Mouse (Mus musculus): ENCODE data around the gene Spen. TPM values are rescaled to one million over a fixed set of nuclear protein-coding genes. Genes with fewer than 3 reads are reported as not detected.

Spen gene
- polyA plus RNA-seq, 1 experiment, result 25.6 TPM

GRCm38 (mm10) chr4:141524658-141525057 lies 13.7 kb downstream of the Spen start:
- H3K9me3 ChIP-seq (ENCODE audit: control insufficient read depth, low read length), result no peaks in the 10 kb centered on the region
- no peak overlapping the region for H3K4me3 ChIP-seq (replicated peaks)
- H3K36me3 ChIP-seq (ENCODE audit: control insufficient read depth), result peaks cover 62% of the 10 kb centered on the region
- H3K27me3 ChIP-seq (ENCODE audit: control insufficient read depth), result no peaks in the 10 kb centered on the region
- TF ChIP-seq GATA1 (IDR thresholded peaks at IDR 0.05; ENCODE audit: low read length), result no peak
- no peak for TF ChIP-seq TAL1 (IDR thresholded peaks at IDR 0.05; ENCODE audit: low read length)
- peaks cover 46% of the 10 kb centered on the region for H3K4me1 ChIP-seq (ENCODE audit: control insufficient read depth)

DNA sequence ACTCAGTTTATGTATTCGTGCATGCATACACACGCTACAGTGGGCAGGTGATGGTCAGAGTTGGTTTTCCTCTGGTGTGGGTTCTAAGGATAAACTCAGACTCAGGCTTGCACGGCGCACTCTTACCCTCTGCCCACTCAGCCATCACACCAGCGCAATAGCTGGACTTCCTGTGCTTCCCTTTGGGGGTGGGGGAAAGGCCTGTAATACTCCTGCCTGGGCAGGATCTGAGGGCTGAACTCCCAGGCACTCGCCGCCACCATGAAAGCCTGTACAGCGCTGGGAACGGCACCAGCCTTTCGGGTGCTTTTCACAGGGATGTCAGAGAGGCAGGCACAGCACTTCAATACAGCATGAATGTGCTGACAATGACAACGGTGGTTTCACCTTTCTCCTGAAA lies 15.3 kb downstream of the Spen start:
- Histone ChIP-seq H3K27me3 (ENCODE audit: control insufficient read depth) (no peaks in the 10 kb centered on the region), H3K4me3 (replicated peaks) (no peak overlapping the region), H3K36me3 (ENCODE audit: control insufficient read depth) (peaks cover 59% of the 10 kb centered on the region), H3K4me1 (ENCODE audit: control insufficient read depth) (peaks cover 35% of the 10 kb centered on the region), H3K9me3 (ENCODE audit: control insufficient read depth, low read length) (no peaks in the 10 kb centered on the region)
- no peak for TF ChIP-seq TAL1 (IDR thresholded peaks at IDR 0.05; ENCODE audit: low read length)
- TF ChIP-seq GATA1 (IDR thresholded peaks at IDR 0.05; ENCODE audit: low read length), result no peak

GRCm38 (mm10) chr4:141518386-141518785 lies 20.0 kb downstream of the Spen start:
- no peaks in the 10 kb centered on the region for H3K9me3 ChIP-seq (ENCODE audit: control insufficient read depth, low read length)
- no peaks in the 10 kb centered on the region for H3K27me3 ChIP-seq (ENCODE audit: control insufficient read depth)
- H3K4me3 ChIP-seq (replicated peaks), result no peak overlapping the region
- peaks cover 94% of the 10 kb centered on the region for H3K36me3 ChIP-seq (ENCODE audit: control insufficient read depth)
- peaks cover 8% of the 10 kb centered on the region for H3K4me1 ChIP-seq (ENCODE audit: control insufficient read depth)
- TF ChIP-seq TAL1 (IDR thresholded peaks at IDR 0.05; ENCODE audit: low read length), result no peak
- TF ChIP-seq GATA1 (IDR thresholded peaks at IDR 0.05; ENCODE audit: low read length), result no peak

- Histone ChIP-seq H3K4me3 (replicated peaks) (no peak overlapping the region), H3K9me3 (ENCODE audit: control insufficient read depth, low read length) (no peaks in the 10 kb centered on the region), H3K36me3 (ENCODE audit: control insufficient read depth) (peaks cover 79% of the 10 kb centered on the region), H3K4me1 (ENCODE audit: control insufficient read depth) (peaks cover 18% of the 10 kb centered on the region), H3K27me3 (ENCODE audit: control insufficient read depth) (no peaks in the 10 kb centered on the region)
- TF ChIP-seq TAL1 (IDR thresholded peaks at IDR 0.05; ENCODE audit: low read length) (no peak), GATA1 (IDR thresholded peaks at IDR 0.05; ENCODE audit: low read length) (no peak)
Observed at GRCm38 (mm10) chr4:141514179-141514641, 24.2 kb downstream of the Spen start.

- H3K9me3 ChIP-seq (ENCODE audit: control insufficient read depth, low read length), result no peaks in the 10 kb centered on the region
- peaks cover 65% of the 10 kb centered on the region for H3K36me3 ChIP-seq (ENCODE audit: control insufficient read depth)
Observed at GRCm38 (mm10) chr4:141512145-141512544, 26.3 kb downstream of the Spen start.

DNA sequence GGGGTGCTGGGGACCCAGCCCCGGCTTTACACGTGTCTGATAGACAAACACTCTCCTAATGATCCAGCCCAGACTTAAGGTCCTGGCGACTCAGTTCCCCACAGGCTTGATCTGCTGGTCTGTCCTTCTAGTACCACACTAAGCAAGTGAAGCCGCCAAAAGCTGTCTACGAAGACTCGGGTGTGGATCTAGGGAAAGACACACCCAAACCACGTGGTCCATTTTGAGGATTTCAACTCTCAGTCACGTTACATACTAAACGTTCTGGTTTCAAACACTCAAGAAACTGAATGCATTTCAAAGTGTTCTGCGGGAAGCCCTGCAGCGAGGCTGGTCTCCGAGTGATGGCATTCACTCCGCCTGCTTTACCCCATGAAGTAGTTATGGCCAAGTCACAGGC lies 27.9 kb downstream of the Spen start:
- H3K27me3 ChIP-seq (ENCODE audit: control insufficient read depth), result no peaks in the 10 kb centered on the region
- no peaks in the 10 kb centered on the region for H3K9me3 ChIP-seq (ENCODE audit: control insufficient read depth, low read length)
- H3K4me3 ChIP-seq (replicated peaks), result no peak overlapping the region
- peaks cover 48% of the 10 kb centered on the region for H3K36me3 ChIP-seq (ENCODE audit: control insufficient read depth)
- TF ChIP-seq TAL1 (IDR thresholded peaks at IDR 0.05; ENCODE audit: low read length), result no peak
- no peak for TF ChIP-seq GATA1 (IDR thresholded peaks at IDR 0.05; ENCODE audit: low read length)
- peaks cover 29% of the 10 kb centered on the region for H3K4me1 ChIP-seq (ENCODE audit: control insufficient read depth)

More at GRCm38 (mm10) chr4:141512145-141512544, 26.3 kb downstream of the Spen start:
- no peak for TF ChIP-seq GATA1 (IDR thresholded peaks at IDR 0.05; ENCODE audit: low read length)
- no peak for TF ChIP-seq TAL1 (IDR thresholded peaks at IDR 0.05; ENCODE audit: low read length)
- Histone ChIP-seq H3K27me3 (ENCODE audit: control insufficient read depth) (no peaks in the 10 kb centered on the region), H3K4me3 (replicated peaks) (no peak overlapping the region), H3K4me1 (ENCODE audit: control insufficient read depth) (peaks cover 20% of the 10 kb centered on the region)

GRCm38 (mm10) chr4:141506893-141507292 lies 31.5 kb downstream of the Spen start:
- peaks cover 12% of the 10 kb centered on the region for H3K9me3 ChIP-seq (ENCODE audit: control insufficient read depth, low read length)
- H3K4me3 ChIP-seq (replicated peaks), result no peak overlapping the region
- peaks cover 37% of the 10 kb centered on the region for H3K36me3 ChIP-seq (ENCODE audit: control insufficient read depth)

GRCm38 (mm10) chr4:141506352-141506751 lies 32.0 kb downstream of the Spen start:
- peaks cover 26% of the 10 kb centered on the region for H3K4me1 ChIP-seq (ENCODE audit: control insufficient read depth)
- TF ChIP-seq TAL1 (IDR thresholded peaks at IDR 0.05; ENCODE audit: low read length) (no peak), GATA1 (IDR thresholded peaks at IDR 0.05; ENCODE audit: low read length) (no peak)

More at GRCm38 (mm10) chr4:141506893-141507292, 31.5 kb downstream of the Spen start:
- H3K4me1 ChIP-seq (ENCODE audit: control insufficient read depth), result peaks cover 29% of the 10 kb centered on the region
- TF ChIP-seq TAL1 (IDR thresholded peaks at IDR 0.05; ENCODE audit: low read length), result no peak
- TF ChIP-seq GATA1 (IDR thresholded peaks at IDR 0.05; ENCODE audit: low read length), result no peak
- no peaks in the 10 kb centered on the region for H3K27me3 ChIP-seq (ENCODE audit: control insufficient read depth)

GRCm38 (mm10) chr4:141505810-141506209 lies 32.6 kb downstream of the Spen start:
- no peak for TF ChIP-seq TAL1 (IDR thresholded peaks at IDR 0.05; ENCODE audit: low read length)
- no peak for TF ChIP-seq GATA1 (IDR thresholded peaks at IDR 0.05; ENCODE audit: low read length)
- Histone ChIP-seq H3K4me1 (ENCODE audit: control insufficient read depth) (peaks cover 23% of the 10 kb centered on the region), H3K36me3 (ENCODE audit: control insufficient read depth) (peaks cover 35% of the 10 kb centered on the region), H3K9me3 (ENCODE audit: control insufficient read depth, low read length) (peaks cover 12% of the 10 kb centered on the region), H3K4me3 (replicated peaks) (no peak overlapping the region), H3K27me3 (ENCODE audit: control insufficient read depth) (no peaks in the 10 kb centered on the region)

More at GRCm38 (mm10) chr4:141506352-141506751, 32.0 kb downstream of the Spen start:
- peaks cover 36% of the 10 kb centered on the region for H3K36me3 ChIP-seq (ENCODE audit: control insufficient read depth)
- H3K9me3 ChIP-seq (ENCODE audit: control insufficient read depth, low read length), result peaks cover 12% of the 10 kb centered on the region
- H3K27me3 ChIP-seq (ENCODE audit: control insufficient read depth), result no peaks in the 10 kb centered on the region
- H3K4me3 ChIP-seq (replicated peaks), result no peak overlapping the region

- no peak overlapping the region for H3K4me3 ChIP-seq (replicated peaks)
- H3K36me3 ChIP-seq (ENCODE audit: control insufficient read depth), result peaks cover 44% of the 10 kb centered on the region
- no peaks in the 10 kb centered on the region for H3K27me3 ChIP-seq (ENCODE audit: control insufficient read depth)
- TF ChIP-seq GATA1 (IDR thresholded peaks at IDR 0.05; ENCODE audit: low read length) (no peak), TAL1 (IDR thresholded peaks at IDR 0.05; ENCODE audit: low read length) (no peak)
- peaks cover 12% of the 10 kb centered on the region for H3K9me3 ChIP-seq (ENCODE audit: control insufficient read depth, low read length)
- peaks cover 19% of the 10 kb centered on the region for H3K4me1 ChIP-seq (ENCODE audit: control insufficient read depth)
Observed at GRCm38 (mm10) chr4:141504471-141504870, 33.9 kb downstream of the Spen start.
